Mouse (Mus musculus) brain, embryonic 14.5 days (tissue): ENCODE data around the gene Srd5a2. TPM values are rescaled to one million over a fixed set of nuclear protein-coding genes. Genes with fewer than 3 reads are reported as not detected.

Experiments
- DNase-seq: peaks from one replicate; pipeline ENCODE4 v3.0.0-alpha.2; 2011; ENCODE audit warnings: low read depth
- CTCF ChIP-seq: fragments of 200-500 bp; IDR thresholded peaks from 2 replicates; pipeline ENCODE4 v1.5.1; 2012; ENCODE audit warnings: inconsistent platforms, mild to moderate bottlenecking, moderate library complexity, borderline replicate concordance; ENCODE audit not compliant: insufficient read depth, insufficient read length; ENCODE audit errors: extremely low read depth
- POLR2A ChIP-seq: fragments of 200-500 bp; IDR thresholded peaks from 2 replicates; pipeline ENCODE4 v1.6.1; 2012; ENCODE audit warnings: mild to moderate bottlenecking, inconsistent platforms, borderline replicate concordance; ENCODE audit not compliant: poor library complexity, insufficient read depth, insufficient read length, severe bottlenecking; ENCODE audit errors: extremely low read depth
- polyA plus RNA-seq: library from polyadenylated mRNA; depleted of rRNA; stranded (reverse); fragments of >200 nt; gene quantifications from 2 replicates; pipeline ENCODE4 v1.2.3, GENCODE M21; 2012; rRNA removed

Gene Srd5a2
- polyA plus RNA-seq, 1 experiment, result 0.12 TPM

DNA sequence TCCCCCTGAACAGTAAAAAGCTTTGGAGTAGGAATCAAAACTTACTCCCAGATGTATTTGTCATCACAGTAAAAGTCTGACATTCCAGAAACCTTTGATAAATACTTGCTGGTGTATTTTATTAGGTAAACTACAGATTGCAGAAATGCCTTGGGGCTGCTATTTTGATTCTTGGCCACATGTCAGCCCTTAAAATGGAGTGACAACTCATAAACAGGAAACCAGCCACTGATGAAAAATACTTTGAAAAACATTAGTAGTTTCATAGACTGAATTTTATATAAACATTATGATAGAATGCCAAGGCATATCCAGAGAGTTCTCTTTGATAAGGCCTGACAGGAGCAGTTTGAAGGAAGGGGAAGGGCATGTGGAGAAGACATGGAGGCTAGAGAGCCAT lies 71.7 kb downstream of the Srd5a2 start:
- TF ChIP-seq CTCF (no peak), POLR2A (no peak)
- DNase-seq, result no peak

DNA sequence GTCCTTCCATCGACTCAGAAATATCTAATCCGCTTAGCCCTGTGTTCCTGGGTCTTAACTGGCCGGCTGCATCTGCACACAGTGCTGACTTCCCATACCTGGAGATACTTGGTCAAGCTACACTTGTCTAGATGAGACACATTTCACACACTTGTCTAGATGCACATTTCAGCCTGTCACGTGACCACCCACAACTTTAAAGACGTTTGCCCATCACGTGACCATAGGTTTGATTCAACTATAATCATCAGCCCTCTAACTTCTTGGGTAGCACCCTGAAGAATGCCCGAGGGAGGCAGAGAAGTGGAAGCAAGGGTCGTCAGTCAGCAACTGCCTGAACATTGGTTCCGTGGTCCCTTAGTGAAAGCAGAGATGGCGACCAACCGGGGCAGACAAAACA lies 75.1 kb downstream of the Srd5a2 start:
- TF ChIP-seq POLR2A, result no peak
- no peak for TF ChIP-seq CTCF

DNA sequence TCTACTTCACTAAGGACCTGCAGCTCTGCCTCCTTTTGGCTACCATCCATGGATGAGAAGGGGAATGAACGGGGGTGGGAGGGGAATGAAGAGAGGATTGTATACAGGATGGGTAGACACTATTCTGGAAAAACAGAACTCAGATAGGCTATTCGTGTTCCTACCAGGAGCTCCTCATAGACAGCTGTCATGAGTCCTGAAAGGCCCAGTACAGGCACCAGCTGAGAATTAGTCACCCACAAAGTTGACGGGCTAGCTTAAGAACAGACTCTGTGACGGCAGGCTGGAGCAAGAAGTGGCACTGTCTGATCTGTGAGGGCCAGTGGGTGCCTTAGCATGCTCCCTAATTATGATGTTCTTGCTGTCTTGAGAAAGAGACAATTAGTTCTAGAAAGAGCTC lies 76.4 kb downstream of the Srd5a2 start:
- DNase-seq, result no peak
- TF ChIP-seq POLR2A (no peak), CTCF (no peak)

More for the DNA sequence above, 75.1 kb downstream of the Srd5a2 start:
- DNase-seq, result no peak

DNA sequence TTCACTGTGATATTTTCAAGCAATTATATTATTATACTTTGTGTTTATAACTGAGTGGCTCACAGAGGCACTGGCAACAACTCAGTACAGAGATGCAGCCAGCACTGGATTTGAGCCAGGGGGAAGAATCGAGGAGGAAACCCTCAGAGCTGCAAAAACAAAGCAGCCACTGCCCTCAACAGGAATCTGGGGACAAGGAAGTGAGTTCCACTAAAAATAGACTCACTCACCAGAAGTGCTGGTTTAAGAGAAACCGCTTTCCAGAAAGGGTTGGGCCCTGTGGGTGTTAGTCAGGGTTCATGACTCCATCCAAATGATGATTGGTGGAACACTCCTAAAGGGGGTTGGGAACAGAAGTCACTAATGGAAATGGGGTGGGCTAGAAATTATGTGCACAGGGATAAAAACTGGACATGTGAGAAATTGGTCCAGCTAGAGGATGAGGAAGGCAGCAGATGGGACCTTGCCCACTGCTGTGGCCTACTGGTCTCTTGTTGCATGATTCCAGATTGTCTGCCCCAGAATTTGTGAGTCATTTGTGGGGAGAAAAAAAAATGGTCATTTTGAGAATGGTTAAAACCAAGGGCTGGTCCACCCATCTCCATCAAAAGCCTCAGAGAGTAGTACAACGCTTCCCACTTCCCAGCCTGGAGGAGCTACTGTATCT lies 77.2 kb downstream of the Srd5a2 start:
- DNase-seq, result peak; percentile 11
- TF ChIP-seq POLR2A (no peak), CTCF (no peak)

Other genes with a start within 250 kb of the Srd5a2 start
- gene Ehd3, start 243.8 kb downstream of the Srd5a2 start, polyA plus RNA-seq, result 11.9 and 19.5 TPM in 2 replicates
- gene Xdh, start 97.7 kb downstream of the Srd5a2 start, polyA plus RNA-seq, result 0.16 and 0.36 TPM in 2 replicates
- 67.6 and 94.2 TPM in 2 replicates for gene Memo1, start 247.6 kb upstream of the Srd5a2 start, polyA plus RNA-seq